Mouse (Mus musculus) spleen, adult 2 months (tissue): ENCODE measurements at regions not wholly inside any gene's neighbourhood (a gene's known extent, or its start where the extent isn't known, plus 50 kb on each side); places are given as distances from the start of the nearest gene placed in this dataset.

Source experiments
- CTCF ChIP-seq: fragments of 200-500 bp; IDR thresholded peaks from 2 replicates; pipeline ENCODE4 v1.5.1; 2011; ENCODE audit warnings: mild to moderate bottlenecking, inconsistent platforms; ENCODE audit not compliant: insufficient read depth, insufficient read length, insufficient replicate concordance; ENCODE audit errors: extremely low read depth
- POLR2A ChIP-seq: fragments of 200-500 bp; IDR thresholded peaks from 2 replicates; pipeline ENCODE4 v1.6.1; 2011; ENCODE audit warnings: low read depth, low read length, inconsistent platforms

- TF ChIP-seq POLR2A (no peak), CTCF (no peak)
These were observed 122.1 kb downstream of the Bcl2l11 start for GRCm38 (mm10) chr2:128247967-128248366.
